Mouse (Mus musculus): Measurements from ENCODE around the gene Nrxn3. TPM values are rescaled to one million over a fixed set of nuclear protein-coding genes. Genes with fewer than 3 reads are reported as not detected.

Gene Nrxn3
- polyA plus RNA-seq, 1 experiment, result 104 TPM

DNA sequence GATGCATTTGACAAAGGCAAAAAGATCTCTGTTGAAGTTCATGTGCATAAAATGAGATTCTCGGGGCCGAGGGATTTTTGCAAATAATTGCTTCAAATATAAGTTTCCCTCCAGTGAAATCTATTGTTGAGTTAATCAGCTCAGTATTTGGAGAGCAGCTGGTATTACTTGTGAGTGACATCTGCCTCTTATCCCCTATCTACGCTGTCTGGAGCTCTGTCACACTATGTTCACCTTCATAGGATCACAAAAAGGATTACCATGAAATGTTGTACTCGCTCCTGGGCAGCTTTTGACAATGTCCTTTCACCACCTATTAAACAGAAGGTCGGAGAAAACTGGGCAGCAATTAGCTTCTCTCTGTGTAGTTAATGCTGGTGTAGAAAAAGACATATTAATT, 1259.8 kb downstream of the Nrxn3 start:
- no peak for DNase-seq (ENCODE audit: extremely low spot score in 1 of 2, low spot score in 1 of 2)

DNA sequence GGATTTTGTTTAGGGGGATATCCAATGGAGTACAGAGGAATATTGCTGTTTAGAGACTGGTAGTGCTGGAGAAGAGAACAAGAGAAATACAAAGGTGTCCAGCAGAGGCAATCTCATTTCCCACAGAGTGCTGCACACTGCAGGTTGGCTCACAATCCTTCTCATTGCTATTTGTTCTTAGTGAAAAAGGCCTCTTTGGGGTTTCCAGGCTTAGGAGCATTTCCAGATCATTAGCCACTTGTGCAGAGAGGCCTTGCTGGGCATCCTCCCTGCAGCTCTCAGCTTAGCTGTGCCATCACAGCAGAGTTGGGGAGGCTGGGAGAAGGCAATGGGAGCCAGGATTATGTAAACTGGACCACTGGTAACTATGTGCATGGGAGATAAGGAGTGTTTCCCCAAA, 1260.7 kb downstream of the Nrxn3 start:
- no peak for DNase-seq (ENCODE audit: extremely low spot score in 1 of 2, low spot score in 1 of 2)

DNA sequence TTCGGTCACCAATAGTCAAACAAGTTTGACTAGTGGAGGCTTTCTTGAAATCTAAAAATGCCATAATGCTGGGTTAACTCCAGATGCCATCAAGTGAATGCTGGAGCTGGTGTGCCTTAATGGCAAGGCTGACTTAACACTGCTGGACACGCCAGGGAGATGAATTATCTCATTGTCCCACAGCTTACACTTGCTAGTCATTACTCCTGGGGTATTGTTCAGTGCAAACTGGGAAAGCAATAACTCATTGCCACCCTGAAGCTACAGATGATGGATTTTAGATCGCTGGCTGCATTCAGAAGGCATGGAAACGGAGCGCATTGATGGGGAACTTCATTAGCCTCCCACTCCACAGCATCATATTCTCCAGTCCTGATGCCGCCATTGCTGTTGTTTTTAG, 1263.5 kb downstream of the Nrxn3 start:
- no peak for DNase-seq (ENCODE audit: extremely low spot score in 1 of 2, low spot score in 1 of 2)

DNA sequence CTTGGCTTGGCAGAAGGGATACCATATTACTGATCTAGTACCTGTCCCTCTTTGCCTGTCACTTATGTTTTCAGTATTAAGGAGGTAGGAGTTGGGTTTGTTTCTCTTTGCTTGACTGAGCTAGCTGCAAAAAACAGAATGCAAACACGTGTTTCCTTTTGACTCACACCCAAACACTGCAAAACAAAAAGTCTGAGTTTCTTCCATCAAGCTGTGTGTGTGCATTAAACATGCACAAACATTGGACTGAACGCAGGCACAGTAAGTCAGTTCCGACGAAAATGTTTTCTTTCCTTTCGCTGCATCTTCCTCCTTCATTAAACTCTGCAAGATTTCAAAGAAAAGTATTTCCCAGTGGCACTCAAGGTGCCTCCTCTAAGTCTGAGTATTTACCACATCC, 1270.6 kb downstream of the Nrxn3 start:
- no peak for DNase-seq (ENCODE audit: extremely low spot score in 1 of 2, low spot score in 1 of 2)

DNA sequence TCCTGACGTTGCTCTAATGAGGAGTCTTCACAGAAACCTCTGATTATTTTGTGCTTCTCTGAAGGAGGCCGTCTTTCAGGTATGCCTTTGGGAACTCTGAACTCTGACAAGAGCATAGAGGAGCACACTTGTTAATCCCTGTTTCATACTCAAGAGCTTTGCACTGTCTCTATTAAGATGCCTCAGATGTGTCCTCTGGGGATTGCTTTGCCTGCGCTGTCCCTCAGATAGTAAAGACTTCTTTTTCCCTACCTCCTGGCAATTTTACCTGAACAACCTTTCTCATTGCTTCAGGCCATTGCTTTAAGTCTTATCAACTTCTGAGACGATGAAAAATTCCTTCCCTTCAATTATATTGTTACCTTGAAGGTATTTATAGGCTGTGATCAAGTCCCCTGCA, 1272.7 kb downstream of the Nrxn3 start:
- no peak for DNase-seq (ENCODE audit: extremely low spot score in 1 of 2, low spot score in 1 of 2)

DNA sequence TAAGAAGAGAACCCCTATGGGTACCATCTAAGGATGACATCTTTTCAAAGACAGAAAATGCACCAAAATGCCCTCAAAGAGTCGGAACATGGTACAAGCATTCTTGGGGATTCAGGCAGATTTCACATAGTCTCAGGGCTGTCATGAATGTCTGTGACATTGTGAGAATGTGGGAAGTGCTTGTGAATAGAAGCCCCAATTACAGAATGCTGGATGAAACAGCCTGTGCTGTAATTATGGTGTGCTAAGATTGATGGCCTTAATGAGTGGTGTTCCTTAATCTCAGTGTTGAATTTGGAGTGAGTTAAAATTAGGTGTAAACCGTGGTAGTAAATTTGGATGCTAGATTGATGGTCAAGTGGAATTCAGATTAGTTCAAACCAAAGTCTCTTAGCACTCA, 1287.6 kb downstream of the Nrxn3 start:
- no peak for DNase-seq (ENCODE audit: extremely low spot score in 1 of 2, low spot score in 1 of 2)

DNA sequence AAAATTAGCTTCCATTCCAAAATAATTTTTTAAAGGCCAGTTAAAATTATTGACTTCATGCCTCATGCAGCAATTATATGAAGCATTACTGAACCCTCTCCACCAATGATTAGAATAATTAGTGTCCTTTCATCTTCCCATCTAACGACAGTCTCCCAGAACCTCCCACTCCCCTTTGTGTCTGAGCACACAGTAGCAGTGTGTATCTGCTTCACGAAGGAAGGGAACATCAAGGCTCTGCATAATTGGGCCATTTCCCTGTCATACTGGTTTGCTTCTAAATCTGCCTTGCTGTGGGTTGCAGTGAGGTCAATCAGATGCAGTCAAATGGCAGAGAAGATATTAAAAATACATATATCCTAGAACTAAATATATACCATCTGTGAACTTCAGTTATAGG, 1291.3 kb downstream of the Nrxn3 start:
- DNase-seq (ENCODE audit: extremely low spot score in 1 of 2, low spot score in 1 of 2), result no peak

DNA sequence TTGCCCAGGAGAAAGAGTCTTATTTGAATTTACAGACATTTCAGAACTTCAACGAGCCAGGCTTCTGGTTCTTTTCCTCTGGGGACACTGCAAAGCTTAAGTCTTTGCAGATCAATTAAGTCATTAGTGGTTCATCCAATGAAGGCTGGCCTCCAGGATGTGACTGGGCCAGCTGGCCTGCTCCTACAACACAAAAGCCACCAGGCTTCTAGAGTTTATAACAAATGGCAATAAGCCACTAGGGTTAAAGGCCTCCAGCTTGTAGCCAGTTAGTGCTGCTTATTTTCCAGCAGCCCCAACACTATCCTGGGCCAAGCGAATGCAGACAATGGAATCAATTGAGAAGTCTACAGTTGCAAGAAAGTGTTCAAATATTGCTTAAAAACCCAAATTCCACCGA, 1304.3 kb downstream of the Nrxn3 start:
- DNase-seq (ENCODE audit: extremely low spot score in 1 of 2, low spot score in 1 of 2), result no peak

DNA sequence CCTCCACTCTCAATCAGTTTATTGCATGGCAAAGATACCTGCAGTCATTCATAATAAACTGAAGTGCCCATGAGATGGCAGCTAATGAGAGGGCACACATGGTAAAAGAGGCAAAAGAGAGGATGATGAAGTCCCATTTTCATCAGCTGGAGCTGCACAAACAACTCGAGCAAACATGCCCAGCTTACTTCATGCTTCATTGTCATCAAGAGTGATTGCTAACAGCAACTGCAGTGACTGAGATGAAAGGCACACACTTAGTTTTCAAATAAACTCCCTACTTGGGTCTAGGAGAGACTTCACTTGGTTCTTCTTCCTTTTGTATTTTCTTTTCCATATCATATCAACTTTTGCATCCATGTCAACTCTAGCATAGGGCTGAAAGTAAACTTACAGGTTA, 1318.4 kb downstream of the Nrxn3 start:
- no peak for DNase-seq (ENCODE audit: extremely low spot score in 1 of 2, low spot score in 1 of 2)

DNA sequence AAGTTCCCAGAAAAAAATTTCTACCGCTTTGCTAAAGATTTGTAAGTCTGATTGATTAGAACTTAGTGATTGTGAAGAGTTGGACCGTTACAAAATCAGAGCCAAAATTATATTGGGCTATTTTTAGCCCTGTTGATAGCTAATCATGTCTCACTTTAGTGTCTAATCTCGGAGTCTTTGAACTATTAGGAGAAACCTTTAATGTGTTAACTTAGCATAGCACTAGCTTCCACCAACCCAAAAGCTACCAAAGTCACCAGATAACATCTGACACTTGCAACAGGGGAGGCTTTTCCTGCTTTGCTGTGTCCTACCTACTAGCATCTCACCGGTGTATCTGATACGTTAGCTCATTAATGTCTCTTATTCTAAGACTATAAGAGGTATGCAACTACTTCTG, 1333.6 kb downstream of the Nrxn3 start:
- DNase-seq (ENCODE audit: extremely low spot score in 1 of 2, low spot score in 1 of 2), result no peak

DNA sequence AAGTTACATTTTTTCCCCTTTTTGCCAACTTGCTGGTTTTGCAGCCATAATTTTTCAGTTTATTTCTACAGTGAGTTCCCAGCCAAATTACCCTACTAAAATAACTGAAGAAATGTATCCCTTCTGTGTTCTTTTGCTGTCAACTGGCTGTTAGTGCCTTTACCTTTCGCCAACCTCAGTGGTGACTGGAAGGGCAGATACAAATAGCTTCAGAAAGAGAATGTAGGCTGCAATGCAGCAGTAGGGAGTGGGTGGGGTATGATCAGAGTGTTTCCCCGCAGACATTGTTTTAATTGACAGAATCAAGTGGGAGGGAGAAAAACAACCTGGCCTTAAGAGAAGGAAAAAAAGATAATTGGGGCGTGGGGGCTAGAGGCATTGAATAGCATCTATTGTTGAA, 1337.1 kb downstream of the Nrxn3 start:
- DNase-seq (ENCODE audit: extremely low spot score in 1 of 2, low spot score in 1 of 2), result peak; percentile 34 to 53

DNA sequence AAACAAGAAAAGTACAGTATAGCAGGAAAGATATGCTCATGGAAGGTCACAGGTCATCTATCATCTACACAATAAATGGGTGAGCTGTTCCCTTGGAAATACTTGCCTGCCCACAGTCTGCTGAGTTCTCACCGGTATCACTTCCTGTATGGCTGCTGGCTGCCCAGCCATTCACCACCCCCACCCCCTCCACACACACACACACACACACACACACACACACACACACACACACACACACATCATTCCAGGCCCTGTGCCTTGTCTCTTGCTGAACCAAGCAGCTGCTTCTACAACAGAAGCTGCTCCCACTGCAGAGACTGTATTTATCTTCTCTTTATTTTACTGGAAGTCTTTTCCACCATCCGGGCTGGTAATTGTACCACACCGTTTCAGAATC, 1338.6 kb downstream of the Nrxn3 start:
- DNase-seq (ENCODE audit: extremely low spot score in 1 of 2, low spot score in 1 of 2), result no peak

DNA sequence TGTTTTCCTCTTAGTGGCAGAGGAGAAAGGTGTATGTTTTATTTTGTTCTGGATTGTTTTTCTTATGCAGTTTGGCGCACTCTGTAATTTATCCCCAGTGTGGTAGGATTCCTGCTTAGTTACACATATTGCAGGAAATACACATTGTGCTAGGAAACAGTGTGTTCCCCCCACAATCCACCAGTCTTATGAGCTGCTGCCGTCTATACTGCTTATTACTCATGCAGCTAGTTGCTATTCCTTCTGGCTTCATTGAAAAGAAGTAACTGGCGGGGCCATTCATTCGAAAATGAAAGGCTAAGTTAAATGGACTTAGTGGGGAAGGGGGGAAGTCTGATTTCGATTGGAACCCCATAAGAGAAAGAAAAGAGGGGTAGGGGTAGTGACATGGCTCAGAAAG, 1339.5 kb downstream of the Nrxn3 start:
- DNase-seq (ENCODE audit: extremely low spot score in 1 of 2, low spot score in 1 of 2), result no peak

DNA sequence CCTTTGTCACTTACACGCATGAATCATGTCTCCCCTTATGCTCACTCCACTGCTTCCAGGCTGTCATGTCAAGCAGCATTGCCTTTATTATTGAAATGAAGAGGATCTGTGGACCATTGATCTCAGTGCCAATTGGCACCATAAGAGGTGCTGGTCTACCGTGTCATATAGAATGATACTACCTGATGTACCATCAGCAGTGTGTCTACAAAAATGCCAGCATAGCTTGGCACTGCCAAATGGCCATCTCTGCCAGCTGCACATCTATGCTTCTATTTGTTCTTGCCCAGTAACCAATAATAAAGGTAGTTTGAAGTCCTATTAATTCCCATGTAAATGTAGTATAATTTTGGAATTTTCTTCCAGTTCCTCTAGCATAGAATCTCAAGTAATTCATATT, 1340.8 kb downstream of the Nrxn3 start:
- no peak for DNase-seq (ENCODE audit: extremely low spot score in 1 of 2, low spot score in 1 of 2)

DNA sequence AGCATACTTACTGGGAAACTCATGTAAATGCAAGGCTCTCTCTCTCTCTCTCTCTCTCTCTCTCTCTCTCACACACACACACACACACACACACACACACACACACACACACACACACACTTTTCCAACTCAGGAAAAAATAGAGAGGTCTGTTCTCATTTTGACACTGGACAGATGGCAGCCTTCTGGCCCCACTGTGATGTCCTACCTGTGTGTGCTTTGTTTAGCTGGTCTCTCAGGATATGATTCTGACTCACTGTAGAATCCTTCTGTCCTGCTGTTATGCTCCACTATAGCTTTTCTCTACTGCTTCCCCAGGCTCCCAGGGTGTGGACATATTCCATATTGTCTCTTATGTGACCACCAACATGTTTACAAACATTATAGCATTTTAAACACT, 1363.2 kb downstream of the Nrxn3 start:
- DNase-seq (ENCODE audit: extremely low spot score in 1 of 2, low spot score in 1 of 2), result peak in 1 of 2 experiments; percentile 31

DNA sequence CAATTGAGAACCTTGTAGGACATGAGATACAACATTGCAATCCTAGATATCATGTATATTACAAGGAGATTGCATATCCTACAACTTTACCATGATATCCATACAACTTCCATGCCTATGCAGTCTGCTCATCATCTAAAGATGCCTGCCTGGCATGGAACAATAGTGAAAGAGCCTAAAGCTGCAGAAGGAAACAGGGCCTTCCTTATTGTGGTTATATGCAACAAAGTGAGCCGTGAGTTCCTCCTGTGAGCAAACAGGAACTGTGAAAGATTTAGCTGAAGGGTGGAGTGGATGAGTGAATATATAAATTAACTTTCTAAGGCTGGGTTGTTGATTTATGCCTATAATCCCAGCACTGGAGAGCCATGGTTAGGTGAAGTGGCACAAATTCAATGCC, 1373.1 kb downstream of the Nrxn3 start:
- DNase-seq (ENCODE audit: extremely low spot score in 1 of 2, low spot score in 1 of 2), result no peak

DNA sequence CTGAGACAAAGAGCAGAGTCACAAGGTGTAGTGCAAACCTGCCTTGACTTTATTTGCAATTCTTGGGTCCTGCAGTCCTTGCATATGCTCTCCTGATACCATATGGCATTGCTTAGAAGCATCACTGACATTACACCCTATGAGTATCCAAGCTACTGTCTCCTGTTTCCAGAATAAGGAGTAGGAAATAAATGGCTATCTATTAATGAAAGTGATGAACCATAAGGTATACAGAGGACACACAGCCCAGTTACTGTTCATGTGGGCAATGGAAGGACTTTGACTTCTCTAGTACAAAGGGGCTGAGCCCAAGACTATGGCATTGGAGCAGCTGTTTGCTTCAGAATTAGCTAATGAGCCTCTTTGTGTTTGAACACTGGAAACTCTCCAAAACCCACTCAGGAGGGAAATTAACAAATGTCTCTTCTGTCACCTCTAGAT, 1390.7 kb downstream of the Nrxn3 start:
- DNase-seq (ENCODE audit: extremely low spot score in 1 of 2, low spot score in 1 of 2), result peak in 1 of 2 experiments; percentile 24

DNA sequence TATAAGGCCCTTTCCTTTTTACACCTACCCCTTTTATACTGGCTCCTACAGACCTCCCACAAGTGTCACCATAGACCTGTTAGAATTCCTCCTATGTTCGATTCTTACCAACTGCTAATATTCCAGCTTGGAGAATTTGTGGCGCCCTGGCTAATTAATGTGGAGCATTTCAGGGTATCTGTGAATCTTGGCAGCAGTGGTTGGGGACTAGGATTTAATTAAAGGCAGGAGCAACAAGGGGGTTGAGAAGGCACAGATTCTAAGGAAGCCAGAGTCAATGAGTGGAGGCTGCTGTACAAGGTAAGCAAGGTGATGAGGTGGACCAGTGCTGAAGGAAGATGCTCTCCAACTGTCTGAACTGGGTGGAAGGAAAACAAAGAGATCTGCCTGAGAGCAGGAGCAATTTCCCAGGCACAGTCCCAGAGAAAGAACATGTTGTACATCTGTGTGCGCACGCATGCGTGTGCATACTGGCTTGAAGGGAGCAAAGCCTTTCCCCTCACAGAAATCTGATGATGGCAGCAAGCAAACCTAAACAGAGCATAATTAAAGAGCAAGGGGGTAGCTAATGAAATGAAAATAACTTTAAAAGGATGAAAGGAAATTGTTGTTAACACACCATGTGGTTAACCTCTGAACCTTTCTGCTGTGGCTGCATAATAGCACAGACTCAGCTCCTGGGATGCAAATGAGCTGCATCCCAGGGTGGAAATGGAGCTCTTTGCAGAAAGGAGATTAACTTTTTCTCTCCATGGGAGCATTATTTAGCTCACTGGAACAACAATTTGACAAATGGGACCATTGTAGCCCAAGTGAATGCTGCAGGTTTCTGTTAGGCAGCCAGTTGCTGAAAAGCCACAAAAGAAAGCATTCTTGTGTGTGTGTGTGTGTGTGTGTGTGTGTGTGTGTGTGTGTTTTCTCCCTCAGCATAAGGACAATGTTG, 1409.5 kb downstream of the Nrxn3 start:
- DNase-seq (ENCODE audit: extremely low spot score in 1 of 2, low spot score in 1 of 2), result no peak

DNA sequence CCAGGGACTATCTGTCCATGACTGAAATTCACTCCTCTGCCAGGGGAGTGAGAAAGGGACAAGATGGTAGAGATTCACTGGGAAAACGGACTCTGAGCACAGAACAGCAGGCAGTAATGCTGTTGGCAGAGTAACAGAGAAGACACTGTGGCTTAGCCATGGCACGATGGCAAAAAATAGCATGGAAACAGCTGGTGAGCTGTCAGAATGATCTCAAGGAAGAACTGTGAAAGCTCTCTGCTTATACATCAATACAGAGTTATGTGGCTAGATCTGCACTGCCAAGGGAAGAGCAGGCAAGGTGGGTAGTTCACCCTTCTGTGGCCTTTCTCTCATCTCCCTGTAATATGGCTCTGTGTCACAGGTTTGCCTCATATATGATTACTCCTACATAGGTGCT, 1419.3 kb downstream of the Nrxn3 start:
- peak; percentile 83 to 84 for DNase-seq (ENCODE audit: extremely low spot score in 1 of 2, low spot score in 1 of 2)

DNA sequence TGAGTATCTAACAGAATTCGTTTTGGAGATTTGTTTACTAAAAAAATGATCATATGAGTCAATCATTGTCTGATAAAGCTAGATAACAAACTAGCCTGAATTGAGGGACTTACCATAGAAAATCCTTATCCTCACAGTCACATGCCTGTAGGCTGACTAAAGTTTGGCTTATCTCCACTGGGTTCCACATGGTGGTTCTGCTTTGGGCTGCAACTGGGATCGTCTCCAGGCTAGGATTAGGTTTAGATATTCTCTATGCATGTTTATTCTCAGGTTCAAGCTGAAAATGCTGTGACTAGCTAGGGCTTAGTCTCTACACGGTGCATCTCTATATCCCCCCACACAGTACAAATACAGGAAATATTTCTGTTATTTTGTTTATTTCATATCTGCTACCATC, 1421.6 kb downstream of the Nrxn3 start:
- peak; percentile 40 to 65 for DNase-seq (ENCODE audit: extremely low spot score in 1 of 2, low spot score in 1 of 2)

DNA sequence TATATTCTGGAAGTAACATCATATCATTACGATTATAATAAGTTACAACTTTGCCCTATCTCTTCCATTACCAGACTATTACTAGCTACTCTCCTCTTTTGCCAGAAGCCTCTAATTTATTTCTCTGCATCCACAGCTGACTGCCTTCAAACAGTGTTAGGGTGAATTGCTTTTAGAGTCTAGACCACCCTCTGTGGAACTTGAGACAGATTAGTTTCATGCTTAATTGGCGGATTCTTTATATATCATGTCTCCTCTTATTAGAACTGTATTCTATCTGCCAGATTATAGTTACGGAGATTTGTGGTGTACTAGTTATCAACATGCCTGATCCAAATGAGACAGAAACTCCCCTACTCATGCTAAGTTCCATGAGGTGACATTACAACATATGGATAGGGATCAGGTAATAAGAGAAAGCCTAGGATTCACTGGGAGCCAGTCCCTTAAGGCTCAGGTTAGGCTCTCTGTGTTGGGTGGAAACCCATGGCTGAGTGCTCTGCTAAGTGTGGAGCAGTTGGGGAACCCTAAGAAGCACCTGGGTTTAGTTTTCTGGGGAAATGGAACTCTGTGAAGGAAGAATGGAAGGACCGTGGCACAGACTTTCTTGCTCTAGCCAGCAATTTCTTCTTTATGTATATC, 1435.6 kb downstream of the Nrxn3 start:
- no peak for DNase-seq (ENCODE audit: extremely low spot score in 1 of 2, low spot score in 1 of 2)

DNA sequence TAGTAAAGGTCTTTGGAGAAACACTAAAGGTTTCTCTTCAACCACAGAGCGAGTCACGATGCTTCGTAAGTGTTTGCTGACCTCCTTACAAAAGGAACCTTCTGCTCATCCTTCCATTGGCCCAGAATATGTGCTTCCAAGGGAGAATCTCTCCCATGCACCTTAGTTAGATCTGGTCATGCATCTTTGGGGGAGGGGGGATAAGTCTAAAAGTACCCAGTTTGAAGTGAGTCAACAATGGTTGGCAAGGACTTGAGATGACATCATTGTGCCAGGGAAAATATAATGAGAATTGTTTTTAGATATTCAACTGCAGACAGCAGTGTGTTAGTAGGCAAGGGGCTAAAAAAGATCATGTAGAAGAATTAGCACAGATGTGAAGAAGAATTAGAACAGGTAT, 1437.2 kb downstream of the Nrxn3 start:
- peak in 1 of 2 experiments; percentile 12 for DNase-seq (ENCODE audit: extremely low spot score in 1 of 2, low spot score in 1 of 2)
